Mouse (Mus musculus) CD4-positive, CD25-positive, alpha-beta regulatory T cell (primary cell): Measurements from ENCODE around the gene Wnt11. TPM values are rescaled to one million over a fixed set of nuclear protein-coding genes. Genes with fewer than 3 reads are reported as not detected.

Experiments
- polyA plus RNA-seq: library from polyadenylated mRNA; unstranded; fragments of 100-300 nt; shearing (Covaris generic); gene quantifications from one replicate; pipeline ENCODE4 v1.2.1, GENCODE M21; 2017

Wnt11 gene
- 0.10 TPM for polyA plus RNA-seq

DNA sequence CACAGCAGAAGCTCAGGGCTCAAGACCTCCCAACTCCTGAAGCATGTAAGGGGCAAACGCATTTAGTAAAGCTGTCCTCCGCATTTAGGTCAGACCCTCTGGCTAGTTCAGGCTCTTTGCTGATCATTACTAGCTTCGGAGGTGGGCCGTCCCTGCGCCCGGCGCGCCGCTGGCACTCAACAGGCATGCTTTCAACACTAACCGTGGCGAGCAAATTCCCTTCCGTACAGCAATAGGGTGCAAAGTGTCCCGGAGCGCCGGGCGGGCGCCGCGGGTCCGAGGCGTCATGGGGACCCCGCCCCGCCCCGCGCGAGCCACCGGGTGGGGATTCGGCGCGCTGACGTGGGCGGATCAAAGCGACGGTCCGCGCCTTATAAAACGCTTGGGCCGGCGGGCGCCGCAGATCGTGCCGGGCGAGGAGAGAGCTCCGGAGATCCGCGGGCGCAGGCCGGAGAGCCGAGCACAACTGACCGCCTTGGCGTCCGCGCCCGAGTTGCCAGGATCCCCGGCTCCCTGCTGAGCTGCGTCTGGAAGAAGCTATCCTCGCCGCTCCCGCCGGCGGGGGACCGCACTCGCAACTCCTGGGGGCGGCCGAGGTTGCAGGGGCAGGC is at the start of gene Wnt11:
Wnt11 (plus strand) TSS at position 402 of the 611 bp plus-strand sequence.

Other genes starting within 250 kb of the Wnt11 start
- gene Emsy, start 178.3 kb upstream of the Wnt11 start, polyA plus RNA-seq, result 85.4 TPM
- gene Thap12, start 132.0 kb upstream of the Wnt11 start, polyA plus RNA-seq, result 56.2 TPM